Mouse (Mus musculus) hindbrain, embryonic 11.5 days (tissue): ENCODE data around the gene Adamtsl4. TPM values are rescaled to one million over a fixed set of nuclear protein-coding genes. Genes with fewer than 3 reads are reported as not detected.

Experiments used
- ATAC-seq: fragments of 200-750 bp; cut with Nextera tagmentation; 2 replicates; pipeline ENCODE4 v1.8.0; 2017; ENCODE audit warnings: mild to moderate bottlenecking, moderate TSS enrichment, moderate library complexity; ENCODE audit not compliant: low FRiP score
- DNase-seq: peaks from one replicate; pipeline ENCODE4 v3.0.0-alpha.2; 2015; ENCODE audit warnings: low spot score
- H3K27ac ChIP-seq: fragments of 300-500 bp; sonication (generic); 2 replicates; pipeline ENCODE4 v1.5.1; 2014; ENCODE audit warnings: mild to moderate bottlenecking, low read depth, low read length
- H3K27me3 ChIP-seq: fragments of 300-500 bp; sonication (generic); 2 replicates; pipeline ENCODE4 v1.6.1; 2014; ENCODE audit warnings: mild to moderate bottlenecking, low read length, moderate library complexity, mixed read lengths; ENCODE audit not compliant: control insufficient read depth, insufficient read depth
- H3K36me3 ChIP-seq: fragments of 300-500 bp; sonication (generic); 2 replicates; pipeline ENCODE4 v1.6.1; 2014; ENCODE audit warnings: mild to moderate bottlenecking, low read length, moderate library complexity, mixed read lengths; ENCODE audit not compliant: control insufficient read depth, insufficient read depth
- H3K4me1 ChIP-seq: fragments of 300-500 bp; sonication (generic); replicated peaks from 2 replicates; pipeline ENCODE4 v1.6.1; 2014; ENCODE audit warnings: low read length, mixed read lengths; ENCODE audit not compliant: control insufficient read depth, insufficient read depth
- H3K4me2 ChIP-seq: fragments of 300-500 bp; sonication (generic); replicated peaks from 2 replicates; pipeline ENCODE4 v1.6.1; 2014; ENCODE audit warnings: mild to moderate bottlenecking, low read depth, low read length
- H3K4me3 ChIP-seq: fragments of 300-500 bp; sonication (generic); 2 replicates; pipeline ENCODE4 v1.5.1; 2014; ENCODE audit warnings: low read depth, low read length
- H3K9ac ChIP-seq: fragments of 300-500 bp; sonication (generic); 2 replicates; pipeline ENCODE4 v1.6.1; 2014; ENCODE audit warnings: low read depth, low read length
- H3K9me3 ChIP-seq: fragments of 300-500 bp; sonication (generic); 2 replicates; pipeline ENCODE4 v1.6.1; 2016; ENCODE audit warnings: low read length; ENCODE audit not compliant: control insufficient read depth
- WGBS: fragments of 180-500 bp; shearing (Covaris S2); extraction: QIAGEN DNeasy Blood & Tissue Kit; methylation state at CpG from one replicate; pipeline ENCODE4 v1.1.7; 2014; 5-methylcytosine and 5-hydroxymethylcytosine counted together
- polyA plus RNA-seq: library from polyadenylated mRNA; unstranded; fragments of >200 nt; fragmentation: Nextera tagmentation; extraction: Ambion mirVana; gene quantifications from 2 replicates; pipeline ENCODE4 v1.2.1, GENCODE M21; 2014

The Adamtsl4 gene
- polyA plus RNA-seq, 1 experiment from 2014 or later = 0.80 TPM

DNA sequence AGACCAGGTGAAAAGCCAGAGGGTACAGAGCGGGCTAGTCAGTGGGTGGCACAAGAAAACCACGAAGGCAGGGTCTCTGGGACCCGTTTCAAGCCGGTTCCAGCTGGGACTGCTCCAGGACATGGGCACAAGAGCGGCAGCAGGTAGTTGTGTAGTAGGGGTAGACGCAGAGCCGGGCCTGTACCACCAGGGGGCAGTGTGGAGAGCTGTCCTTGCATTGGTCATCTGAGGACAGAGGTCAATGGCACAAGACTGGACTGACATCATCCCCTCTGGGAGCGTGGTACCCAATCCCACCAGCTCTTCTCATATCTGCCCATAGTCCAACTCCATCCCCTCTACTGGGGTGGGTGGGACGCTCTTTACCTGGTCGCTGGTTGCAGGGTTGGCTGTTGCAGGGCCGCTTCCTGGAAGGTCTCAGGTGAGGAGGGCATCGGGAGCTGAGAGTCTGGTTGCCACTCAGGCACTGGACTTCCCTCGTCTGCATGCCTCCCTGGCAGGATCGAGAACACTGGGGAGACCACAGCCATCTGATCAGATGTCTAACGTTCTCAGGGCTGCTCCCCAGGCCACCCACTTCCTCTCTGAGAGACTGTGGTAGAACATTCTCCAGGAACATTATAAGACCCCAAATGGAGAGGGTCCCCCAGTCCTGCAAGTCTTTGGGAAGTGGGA is 10.8 kb downstream of the Adamtsl4 start:
- ATAC-seq (no peak), DNase-seq (peak; percentile 75)
- Histone ChIP-seq H3K27ac (no peak overlapping the region), H3K27me3 (no peaks in the 10 kb centered on the region), H3K36me3 (no peaks in the 10 kb centered on the region), H3K4me1 (no peaks in the 10 kb centered on the region; the same call in 1 of the 2 replicates), H3K9me3 (no peaks in the 10 kb centered on the region), H3K9ac (no peak overlapping the region), H3K4me2 (no peak overlapping the region), H3K4me3 (no peak overlapping the region)
- 58% methylated on average over 15 of the region's 15 CpGs for WGBS

GRCm38 (mm10) chr3:95675301-95676092 is 12.2 kb downstream of the Adamtsl4 start:
- Histone ChIP-seq H3K36me3 (no peaks in the 10 kb centered on the region), H3K4me1 (no peaks in the 10 kb centered on the region; the same call in 1 of the 2 replicates), H3K4me3 (no peak overlapping the region), H3K27ac (0 out of 2 replicates have a peak overlapping the region, but pooled peaks have one; percentile 5), H3K27me3 (no peaks in the 10 kb centered on the region), H3K9me3 (no peaks in the 10 kb centered on the region), H3K9ac (no peak overlapping the region), H3K4me2 (no peak overlapping the region)
- WGBS = 19% methylated on average over 7 of the region's 8 CpGs
- peak; percentile 82 for DNase-seq
- peak; percentile 18; the same call in 1 of the 2 replicates for ATAC-seq

- ATAC-seq (no peak), DNase-seq (no peak)
- no peaks in the 10 kb centered on the region for H3K27me3 ChIP-seq
- H3K4me2 ChIP-seq = no peak overlapping the region
- H3K36me3 ChIP-seq = no peaks in the 10 kb centered on the region
- H3K4me3 ChIP-seq = no peak overlapping the region
- H3K9me3 ChIP-seq = no peaks in the 10 kb centered on the region
- 0 out of 2 replicates have a peak overlapping the region, but pooled peaks have one; percentile 5 for H3K27ac ChIP-seq
- WGBS = 13% methylated on average over 6 of the region's 6 CpGs
- H3K9ac ChIP-seq = no peak overlapping the region
- H3K4me1 ChIP-seq = no peaks in the 10 kb centered on the region; the same call in 1 of the 2 replicates
Observed at GRCm38 (mm10) chr3:95674812-95675211, 12.9 kb downstream of the Adamtsl4 start.

- H3K27ac ChIP-seq = 0 out of 2 replicates have a peak overlapping the region, but pooled peaks have one; percentile 30
Observed at GRCm38 (mm10) chr3:95674236-95674635, 13.5 kb downstream of the Adamtsl4 start.

DNA sequence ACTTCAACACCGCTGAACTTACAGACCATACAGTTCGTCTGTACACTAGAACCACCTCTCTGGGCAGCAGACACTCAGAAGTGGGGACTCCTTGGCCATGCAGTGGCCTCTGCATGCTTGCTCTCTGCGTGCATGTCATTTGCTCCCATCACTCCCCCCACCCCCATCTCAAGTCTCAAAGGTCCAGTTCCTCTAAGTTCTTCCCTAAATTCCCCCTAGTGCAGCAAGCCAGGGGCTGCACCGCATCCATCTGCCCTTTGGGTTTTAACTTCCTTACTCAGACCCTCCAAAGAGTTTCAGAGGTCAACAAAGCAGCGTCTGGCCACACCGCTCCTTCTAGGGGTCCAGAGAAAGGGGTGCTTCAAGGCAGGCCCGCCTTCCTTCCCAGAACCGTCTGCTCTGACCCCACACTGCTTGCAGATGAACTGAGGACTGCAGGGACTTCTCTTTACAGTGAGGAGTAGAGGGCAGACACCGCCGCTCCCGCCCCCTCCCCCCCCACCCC is 14.0 kb downstream of the Adamtsl4 start:
- Histone ChIP-seq H3K9me3 (no peaks in the 10 kb centered on the region), H3K27me3 (no peaks in the 10 kb centered on the region), H3K4me2 (no peak overlapping the region), H3K27ac (peak overlapping the region; percentile 30; the same call in 1 of the 2 replicates), H3K9ac (no peak overlapping the region), H3K4me3 (no peak overlapping the region), H3K36me3 (no peaks in the 10 kb centered on the region), H3K4me1 (no peaks in the 10 kb centered on the region; the same call in 1 of the 2 replicates)
- 29% methylated on average over 8 of the region's 11 CpGs for WGBS
- ATAC-seq (no peak; the same call in 1 of the 2 replicates), DNase-seq (no peak)

More at GRCm38 (mm10) chr3:95674236-95674635, 13.5 kb downstream of the Adamtsl4 start:
- H3K27me3 ChIP-seq = no peaks in the 10 kb centered on the region
- no peaks in the 10 kb centered on the region for H3K9me3 ChIP-seq
- ATAC-seq (no peak; the same call in 1 of the 2 replicates), DNase-seq (peak; percentile 37)
- 17% methylated on average over 2 of the region's 2 CpGs for WGBS
- no peak overlapping the region for H3K9ac ChIP-seq
- no peaks in the 10 kb centered on the region for H3K36me3 ChIP-seq
- no peak overlapping the region for H3K4me3 ChIP-seq
- H3K4me2 ChIP-seq = no peak overlapping the region
- no peaks in the 10 kb centered on the region; the same call in 1 of the 2 replicates for H3K4me1 ChIP-seq

- H3K9ac ChIP-seq = no peak overlapping the region
- H3K27ac ChIP-seq = peak overlapping the region; percentile 30; the same call in 1 of the 2 replicates
- H3K27me3 ChIP-seq = no peaks in the 10 kb centered on the region
- no peak overlapping the region for H3K4me3 ChIP-seq
- ATAC-seq (no peak), DNase-seq (no peak)
- H3K9me3 ChIP-seq = no peaks in the 10 kb centered on the region
- no peaks in the 10 kb centered on the region for H3K36me3 ChIP-seq
- no peak overlapping the region for H3K4me2 ChIP-seq
- WGBS = 57% methylated on average over 10 of the region's 10 CpGs
- H3K4me1 ChIP-seq = no peaks in the 10 kb centered on the region; the same call in 1 of the 2 replicates
Observed at GRCm38 (mm10) chr3:95672861-95673706, 14.6 kb downstream of the Adamtsl4 start.

DNA sequence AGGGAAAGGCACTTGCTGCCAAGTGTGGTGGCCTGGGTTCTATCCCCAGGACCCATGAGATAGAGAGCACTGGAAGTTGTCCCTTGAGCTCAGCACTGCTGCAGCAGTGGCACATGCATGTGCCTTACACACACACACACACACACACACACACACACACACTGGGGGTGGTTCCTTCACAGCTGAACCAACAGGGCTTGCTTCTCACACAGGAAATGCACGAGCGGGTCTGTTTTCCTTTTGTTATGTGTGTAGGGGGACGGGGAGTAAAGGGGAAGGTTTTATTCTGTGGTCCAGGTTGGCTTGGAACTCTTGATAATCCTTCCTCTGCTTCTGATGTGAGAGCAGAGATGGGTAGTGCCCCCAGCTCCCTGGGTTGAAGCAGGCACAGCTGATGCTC is 15.3 kb downstream of the Adamtsl4 start:
- H3K4me3 ChIP-seq = no peak overlapping the region
- no peak overlapping the region for H3K9ac ChIP-seq
- no peaks in the 10 kb centered on the region for H3K36me3 ChIP-seq
- H3K9me3 ChIP-seq = no peaks in the 10 kb centered on the region
- DNase-seq (no peak), ATAC-seq (no peak)
- peaks cover 3% of the 10 kb centered on the region; the same call in 1 of the 2 replicates for H3K4me1 ChIP-seq
- WGBS = 56% methylated on average over 3 of the region's 3 CpGs
- H3K27ac ChIP-seq = no peak overlapping the region
- H3K27me3 ChIP-seq = no peaks in the 10 kb centered on the region
- H3K4me2 ChIP-seq = no peak overlapping the region

GRCm38 (mm10) chr3:95671201-95671600 is 16.5 kb downstream of the Adamtsl4 start:
- H3K4me1 ChIP-seq = peaks cover 4% of the 10 kb centered on the region; the same call in 1 of the 2 replicates
- no peak overlapping the region for H3K9ac ChIP-seq
- no peaks in the 10 kb centered on the region for H3K36me3 ChIP-seq
- ATAC-seq = no peak
- no peak overlapping the region for H3K27ac ChIP-seq
- no peaks in the 10 kb centered on the region for H3K27me3 ChIP-seq
- H3K9me3 ChIP-seq = no peaks in the 10 kb centered on the region
- WGBS = 96% methylated on average over 5 of the region's 5 CpGs
- no peak overlapping the region for H3K4me2 ChIP-seq
- H3K4me3 ChIP-seq = no peak overlapping the region
- DNase-seq = no peak
